Mouse (Mus musculus): Measurements from ENCODE around the gene Iyd.
"Not testable (repeated sequence)": the region's sequence is repeated elsewhere in the genome, so short reads cannot be mapped to it uniquely, and the experiment has no call there.

Gene Iyd

DNA sequence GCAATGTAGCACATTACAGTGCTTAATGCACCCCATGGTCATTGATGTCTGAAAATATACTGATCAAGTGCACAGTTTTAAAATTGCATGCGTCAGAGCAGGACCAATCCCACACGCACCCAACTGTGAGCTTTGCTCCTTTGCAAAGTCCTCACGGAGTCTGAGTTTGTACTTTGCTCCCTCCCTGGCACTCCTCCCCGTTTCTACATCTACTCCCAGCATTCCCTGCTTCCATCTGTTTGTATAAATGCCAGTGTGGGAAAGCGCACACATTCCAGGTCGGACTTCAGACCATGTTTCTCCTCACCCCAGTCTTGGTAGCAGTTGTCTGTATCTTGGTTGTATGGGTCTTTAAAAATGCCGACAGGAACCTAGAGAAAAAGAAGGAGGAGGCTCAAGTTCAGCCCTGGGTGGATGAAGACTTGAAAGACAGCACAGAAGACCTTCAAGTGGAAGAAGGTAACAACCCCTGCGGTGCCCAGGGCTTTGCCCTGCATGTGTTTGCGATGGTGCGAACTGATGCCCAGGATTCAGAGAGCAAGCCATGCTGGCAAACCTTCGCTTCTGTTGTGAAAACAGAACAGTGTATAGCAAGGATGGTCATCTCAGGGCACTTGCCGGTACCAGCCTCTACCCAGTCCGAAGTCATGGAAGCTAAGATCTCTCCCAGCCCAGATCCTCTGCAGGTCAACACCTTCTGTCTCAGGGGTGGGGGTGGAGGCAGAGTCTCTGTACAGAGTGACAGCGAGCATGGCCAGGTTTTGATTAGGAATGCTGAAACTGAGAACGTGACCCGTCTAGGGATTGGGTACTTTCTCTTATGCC lies at the start of gene Iyd:
Gene Iyd (plus strand): TSS at position 238 of the 825 bp plus-strand sequence.
- DNase-seq (ENCODE audit: low spot score in 2 of 2): no peak

DNA sequence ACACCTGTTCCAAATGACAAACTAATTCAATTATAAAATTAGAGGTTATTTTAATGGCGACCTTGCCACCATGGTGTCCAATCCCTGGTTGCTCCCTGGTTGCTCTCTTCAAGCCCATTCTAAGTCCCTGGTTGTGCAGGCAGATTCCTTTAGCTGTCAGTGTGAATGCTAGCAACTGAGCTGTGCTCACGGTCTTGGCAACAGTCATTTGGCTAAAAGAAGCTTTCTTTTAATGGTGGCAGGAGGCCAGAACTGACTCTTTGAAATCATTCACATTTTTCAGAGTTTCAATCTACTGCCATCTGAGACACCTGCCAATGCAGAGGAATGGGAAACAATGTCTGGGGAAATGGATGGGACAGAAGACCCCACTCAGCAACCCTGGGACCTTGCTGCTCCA lies 43.2 kb upstream of the Iyd start:
- DNase-seq (ENCODE audit: low spot score in 2 of 2): peak in 1 of 2 experiments; percentile 16

DNA sequence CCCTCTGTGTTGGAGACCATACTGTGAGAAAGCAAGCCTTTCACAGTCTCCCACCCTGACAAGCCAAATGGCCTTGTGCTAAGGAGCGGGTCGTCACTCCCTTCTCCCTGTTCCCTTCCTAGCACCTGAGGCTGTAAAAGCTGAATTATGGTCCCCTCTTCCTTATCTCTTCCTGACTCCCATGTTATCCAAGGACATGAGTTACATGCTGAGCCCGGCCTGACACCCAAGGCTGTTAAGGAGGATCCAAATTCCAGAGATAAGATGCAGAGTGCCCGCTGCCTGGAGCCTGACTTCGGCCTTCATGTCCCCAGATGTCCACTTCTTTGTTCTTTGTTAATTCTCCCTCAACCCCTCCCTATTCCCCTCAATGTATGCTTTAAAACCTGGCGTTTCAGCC lies 39.2 kb upstream of the Iyd start:
- DNase-seq (ENCODE audit: low spot score in 2 of 2): not testable (repeated sequence)

DNA sequence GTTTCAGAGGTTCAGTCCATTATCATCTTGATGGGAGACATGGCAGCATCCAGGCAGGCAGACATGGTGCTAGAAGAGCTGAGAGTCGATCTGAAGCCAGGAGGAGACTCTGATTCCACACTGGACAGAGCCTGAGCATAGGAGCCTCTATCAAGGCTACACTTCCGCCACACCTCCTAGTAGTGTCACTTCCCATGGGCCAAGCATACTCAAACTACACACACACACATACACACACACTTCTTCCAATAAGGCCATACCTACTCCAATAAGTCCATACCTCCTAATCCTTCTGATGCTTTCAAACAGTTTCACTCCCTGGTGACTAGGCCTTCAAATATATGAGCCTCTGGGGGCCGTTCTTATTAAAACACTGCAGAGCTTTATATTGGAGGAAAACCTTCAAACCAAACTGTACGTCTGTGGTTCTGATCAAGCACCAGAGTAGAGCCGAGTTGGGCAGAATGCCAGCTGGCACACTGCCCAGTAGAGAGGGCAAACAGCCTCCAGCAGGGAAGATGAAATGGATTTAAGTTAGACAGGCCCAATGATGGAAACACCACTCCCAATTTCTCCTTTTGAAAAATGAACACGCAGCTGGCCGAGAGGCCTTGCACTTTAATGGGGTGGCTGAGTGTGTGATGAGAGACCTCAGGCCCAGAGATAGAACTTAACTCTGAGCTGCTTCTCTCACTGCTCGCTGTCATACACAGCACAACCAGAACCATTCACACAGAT lies 32.4 kb upstream of the Iyd start:
- DNase-seq (ENCODE audit: low spot score in 2 of 2): peak in 1 of 2 experiments; percentile 49

DNA sequence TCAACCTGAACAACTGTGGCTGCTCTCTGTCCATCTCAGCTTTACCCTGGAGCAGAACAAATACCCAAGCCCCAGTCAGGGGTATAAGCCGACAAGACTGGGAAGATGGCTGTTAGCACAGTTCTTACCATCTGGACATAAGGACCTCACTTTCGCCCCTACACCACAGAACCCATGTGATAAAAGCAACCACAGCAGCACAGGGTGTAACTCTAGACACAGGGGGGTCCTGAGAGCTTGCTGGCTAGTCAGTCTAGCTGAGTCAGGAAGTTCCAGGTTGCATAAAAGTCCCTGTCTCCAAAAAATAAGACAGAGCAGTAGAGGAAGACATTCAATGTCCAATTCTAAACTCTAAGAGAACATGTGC lies 31.8 kb upstream of the Iyd start:
- DNase-seq (ENCODE audit: low spot score in 2 of 2): no peak

DNA sequence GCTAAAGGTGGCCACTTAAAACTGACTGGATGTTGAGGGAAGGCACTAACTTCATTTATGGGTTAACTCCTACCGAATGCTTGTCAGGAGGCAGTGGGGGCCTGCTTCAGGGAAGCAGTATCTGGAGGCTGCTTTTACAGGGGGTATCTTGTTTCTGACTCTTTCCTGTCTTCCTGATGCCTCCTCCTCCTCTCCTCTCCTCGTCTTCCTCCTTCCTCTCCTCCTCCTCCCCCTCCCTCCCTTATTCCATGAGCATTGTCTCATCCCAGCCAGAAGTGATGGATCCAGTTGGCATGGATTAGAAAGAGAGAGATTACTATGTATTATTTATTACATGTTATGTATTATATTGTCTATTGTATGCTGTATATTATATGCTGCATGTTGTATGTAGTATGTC lies 31.3 kb upstream of the Iyd start:
- DNase-seq (ENCODE audit: low spot score in 2 of 2): no peak

DNA sequence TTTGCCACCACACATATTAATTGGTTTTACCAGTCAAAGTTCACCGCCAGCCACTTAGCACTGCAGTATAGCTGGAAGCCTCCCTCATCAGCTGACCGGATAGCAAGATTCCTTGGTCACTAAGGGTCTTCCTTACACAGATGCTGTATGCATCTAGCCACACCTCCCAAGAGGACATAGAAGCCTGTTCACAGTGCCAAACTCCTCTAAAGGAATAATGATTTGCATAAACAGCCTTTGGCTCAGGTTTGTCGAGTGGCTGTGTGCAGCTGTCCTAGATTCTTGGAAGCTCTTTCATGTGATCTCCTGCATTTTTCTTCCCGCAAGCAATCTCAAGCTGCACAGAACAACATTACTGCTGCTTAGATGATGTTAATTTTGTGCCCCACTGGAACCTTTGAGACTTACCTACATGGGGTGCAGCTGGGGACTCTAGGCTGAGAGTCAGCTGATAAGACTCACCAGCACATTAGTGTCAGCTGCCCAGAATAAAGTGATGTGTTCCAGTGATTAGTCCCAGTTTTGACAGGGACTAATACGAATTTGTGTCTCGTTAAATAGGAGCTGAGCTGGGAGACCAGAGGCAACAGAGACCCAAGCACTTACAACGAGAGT lies 30.3 kb upstream of the Iyd start:
- no peak for DNase-seq (ENCODE audit: low spot score in 2 of 2)

DNA sequence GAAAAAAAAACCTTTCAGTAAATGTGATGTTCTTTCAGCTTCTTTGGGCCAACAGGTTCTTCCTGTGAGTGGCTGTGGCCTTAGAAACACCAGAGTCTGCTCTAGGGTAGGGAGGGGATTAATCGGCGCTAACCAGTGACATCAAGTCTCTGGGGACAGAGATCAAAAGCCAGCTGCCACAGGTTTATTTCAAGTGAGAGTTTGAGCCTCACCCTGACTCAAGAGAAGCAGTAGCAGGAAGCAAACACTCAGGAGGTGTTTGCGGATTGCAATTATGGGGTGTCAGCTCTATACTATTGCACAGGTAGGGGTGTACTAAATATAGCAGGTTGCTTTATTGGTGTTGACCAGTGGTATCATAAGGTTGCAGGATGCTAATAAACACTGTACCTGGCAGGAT lies 29.6 kb upstream of the Iyd start:
- DNase-seq (ENCODE audit: low spot score in 2 of 2): no peak

DNA sequence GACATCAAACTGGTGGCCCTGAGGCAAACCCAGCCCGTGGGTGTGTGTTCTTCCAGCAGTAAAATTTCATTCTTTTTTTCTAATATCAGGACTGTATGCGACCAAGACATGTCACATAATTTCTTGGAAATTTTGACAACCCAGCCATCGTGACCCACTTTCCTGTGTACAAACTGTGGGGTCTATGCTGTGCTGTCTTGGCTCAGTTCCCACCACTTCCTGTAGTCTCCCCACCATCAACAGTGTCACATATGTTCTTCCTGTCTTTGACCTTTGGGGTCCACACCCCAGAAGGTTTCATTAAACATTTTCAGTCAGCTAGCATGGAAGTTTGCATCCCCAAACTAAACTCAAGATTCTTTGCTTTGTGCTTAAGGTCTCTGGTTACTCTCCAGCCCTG lies 28.6 kb upstream of the Iyd start:
- no peak for DNase-seq (ENCODE audit: low spot score in 2 of 2)

DNA sequence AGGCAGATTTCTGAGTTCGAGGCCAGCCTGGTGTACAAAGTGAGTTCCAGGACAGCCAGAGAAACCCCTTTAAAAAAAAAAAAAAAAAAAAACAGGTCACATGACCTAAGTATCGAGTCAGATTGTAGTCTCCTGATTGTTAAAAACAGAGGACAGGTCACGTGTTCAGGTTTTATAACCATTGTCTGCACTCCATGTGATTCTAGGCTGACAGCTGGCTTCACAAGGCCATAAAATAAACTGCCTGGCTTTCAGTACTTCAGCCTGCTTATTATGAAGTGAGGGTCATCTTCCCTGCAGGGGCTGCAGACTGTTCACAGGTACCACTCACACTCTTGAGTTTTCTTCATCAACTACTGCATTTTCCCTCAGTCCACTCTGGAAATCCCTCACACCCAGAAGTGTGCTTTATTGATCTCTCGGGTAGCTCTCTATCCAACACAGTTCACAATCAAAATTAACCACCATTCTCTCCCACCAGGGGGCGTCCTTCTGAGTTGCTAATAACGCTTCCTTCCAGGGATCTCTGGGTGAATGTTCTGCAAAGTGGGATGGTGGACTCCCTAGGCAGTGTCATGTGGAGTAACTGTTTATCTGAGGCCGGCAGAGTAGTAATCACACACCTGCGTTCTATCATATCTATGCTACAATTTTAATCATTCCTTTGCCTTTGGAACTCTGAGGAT lies 27.3 kb upstream of the Iyd start:
- DNase-seq (ENCODE audit: low spot score in 2 of 2): no peak

DNA sequence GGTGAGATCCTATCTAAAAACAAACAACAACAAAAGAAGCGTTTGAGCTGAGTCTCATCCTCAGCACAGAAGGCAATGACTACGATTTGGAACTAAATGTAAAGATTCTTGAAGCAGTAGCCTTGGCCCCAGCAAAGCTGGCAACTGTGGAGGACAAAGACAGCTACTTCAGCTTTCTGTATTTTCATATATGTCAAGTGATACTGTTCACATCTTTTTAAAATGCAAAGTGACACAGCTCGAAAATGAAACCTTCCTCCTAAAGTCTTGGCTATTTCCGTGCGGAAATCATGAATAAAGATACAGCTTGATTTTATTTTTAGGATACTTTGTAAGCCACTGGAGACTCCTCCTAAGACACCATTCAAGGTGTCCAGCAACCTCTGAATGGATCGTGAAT lies 26.1 kb upstream of the Iyd start:
- DNase-seq (ENCODE audit: low spot score in 2 of 2): no peak

DNA sequence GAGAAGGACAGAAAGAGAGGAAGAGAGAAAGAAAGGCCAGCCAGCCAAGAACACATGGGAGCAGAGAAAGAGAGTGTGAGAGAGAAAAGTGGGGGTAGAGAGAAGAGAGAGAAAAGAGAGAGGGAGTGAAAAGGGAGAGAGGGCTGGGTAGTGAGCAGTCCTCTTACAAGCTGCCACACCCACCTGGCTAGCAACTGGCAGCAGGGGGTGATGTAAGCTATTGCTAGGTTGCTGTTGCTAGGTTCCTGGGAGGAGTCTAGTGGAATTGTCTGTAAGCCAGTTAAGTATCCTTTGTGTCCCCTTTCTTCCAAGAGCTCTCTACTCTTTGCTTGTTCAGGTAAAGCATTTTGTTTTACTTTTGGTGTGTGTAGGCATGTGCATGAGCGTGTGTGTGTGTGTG lies 25.4 kb upstream of the Iyd start:
- no peak for DNase-seq (ENCODE audit: low spot score in 2 of 2)

DNA sequence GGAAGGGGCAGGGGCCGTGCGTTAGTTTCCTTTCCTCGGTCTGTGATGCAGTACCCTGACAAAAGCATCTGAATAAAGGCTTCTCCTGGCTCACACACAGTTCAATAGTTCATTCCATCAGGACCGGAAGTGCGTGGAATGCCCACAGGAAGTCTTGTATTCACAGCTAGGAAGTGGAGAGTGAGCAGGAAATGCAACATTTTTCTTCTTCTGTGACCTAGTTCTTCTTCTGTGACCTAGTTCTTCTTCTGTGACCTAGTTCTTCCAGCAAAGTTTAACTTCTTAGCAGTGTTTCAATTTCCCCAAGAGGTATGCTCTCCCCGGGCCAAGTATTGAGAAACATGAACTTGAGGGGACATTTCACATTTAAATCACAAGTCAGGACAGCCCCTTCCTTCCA lies 23.6 kb upstream of the Iyd start:
- no peak for DNase-seq (ENCODE audit: low spot score in 2 of 2)

DNA sequence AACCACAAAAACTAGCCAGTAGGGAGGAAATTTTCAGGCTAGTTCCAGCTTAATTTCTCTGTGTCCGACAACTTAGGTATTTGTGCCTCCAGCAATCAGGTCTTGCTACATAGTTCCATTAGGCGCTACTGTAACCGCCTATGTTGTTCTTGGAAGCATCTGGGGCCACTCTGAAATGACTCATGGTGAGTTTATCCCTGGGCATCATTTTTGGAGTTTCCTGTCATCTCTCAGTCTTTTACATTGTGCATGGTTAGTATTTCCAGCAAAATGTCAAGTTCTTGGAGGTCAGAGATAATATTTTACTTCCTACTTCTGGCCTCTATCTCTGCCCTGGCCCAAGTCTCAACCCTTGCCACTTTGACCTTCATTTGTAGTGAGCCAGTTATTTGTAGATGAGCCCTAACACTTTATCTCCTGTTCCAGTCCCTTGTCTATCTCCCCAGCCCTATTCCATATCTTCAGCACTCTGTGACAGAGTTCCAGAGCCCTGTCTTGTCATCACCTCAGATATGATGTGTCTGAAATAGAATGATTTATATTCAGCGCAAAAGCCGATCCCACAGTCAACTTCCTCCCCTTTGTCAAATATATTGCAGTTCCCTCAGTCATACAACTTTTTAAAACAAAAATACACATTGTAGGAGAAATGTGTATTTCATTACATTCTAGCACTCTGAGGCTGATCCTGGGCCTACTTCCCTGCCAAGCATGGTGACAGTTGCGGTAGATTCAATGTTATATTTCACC lies 16.8 kb upstream of the Iyd start:
- DNase-seq (ENCODE audit: low spot score in 2 of 2): no peak

DNA sequence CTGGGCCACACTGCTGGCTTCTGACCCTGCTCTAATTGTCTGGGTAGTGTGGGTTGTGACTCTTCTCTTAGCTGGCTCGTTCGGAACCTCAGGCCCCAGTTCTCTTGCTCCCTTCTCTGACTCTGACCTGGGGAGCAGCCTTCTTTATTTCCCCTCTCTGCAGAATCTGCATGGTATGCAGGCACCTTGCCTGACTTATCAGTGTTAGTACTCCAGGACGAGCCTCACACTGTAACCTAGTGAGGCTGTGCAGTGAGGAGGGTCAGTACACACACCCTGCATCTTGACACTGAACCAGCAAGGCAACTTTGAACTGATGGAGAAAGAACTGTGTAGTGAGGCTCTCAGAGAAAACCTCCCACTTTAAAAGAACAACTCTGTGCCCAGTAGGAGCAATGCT lies 15.5 kb upstream of the Iyd start:
- no peak for DNase-seq (ENCODE audit: low spot score in 2 of 2)

DNA sequence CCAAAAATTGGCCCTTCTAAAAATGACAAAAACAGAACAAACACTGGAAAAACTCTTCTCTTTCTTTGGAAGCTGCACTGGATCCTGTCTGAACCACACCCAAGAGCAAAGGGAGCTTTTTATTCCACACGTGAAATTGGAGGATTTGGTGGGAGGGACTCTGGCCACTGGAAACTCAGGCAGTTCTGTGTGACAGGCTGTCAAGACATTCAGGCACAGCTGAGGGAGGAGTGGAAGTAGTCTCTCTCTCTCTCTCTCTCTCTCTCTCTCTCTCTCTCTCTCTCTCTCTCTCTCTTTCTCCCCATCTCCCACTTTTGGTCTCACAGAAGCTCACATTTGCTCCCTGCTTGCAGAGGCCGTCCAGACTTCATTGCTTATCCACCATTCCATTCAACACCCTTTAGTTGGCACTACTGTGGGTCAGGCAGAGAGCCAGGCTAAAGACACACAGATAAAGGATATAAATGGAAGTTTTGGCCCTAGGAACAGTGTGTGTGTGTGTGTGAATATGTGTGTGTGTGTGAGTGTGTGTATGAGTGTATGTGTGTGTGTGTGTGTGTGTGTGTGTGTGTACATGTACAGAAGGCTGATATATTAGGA lies 14.5 kb upstream of the Iyd start:
- DNase-seq (ENCODE audit: low spot score in 2 of 2): no peak

DNA sequence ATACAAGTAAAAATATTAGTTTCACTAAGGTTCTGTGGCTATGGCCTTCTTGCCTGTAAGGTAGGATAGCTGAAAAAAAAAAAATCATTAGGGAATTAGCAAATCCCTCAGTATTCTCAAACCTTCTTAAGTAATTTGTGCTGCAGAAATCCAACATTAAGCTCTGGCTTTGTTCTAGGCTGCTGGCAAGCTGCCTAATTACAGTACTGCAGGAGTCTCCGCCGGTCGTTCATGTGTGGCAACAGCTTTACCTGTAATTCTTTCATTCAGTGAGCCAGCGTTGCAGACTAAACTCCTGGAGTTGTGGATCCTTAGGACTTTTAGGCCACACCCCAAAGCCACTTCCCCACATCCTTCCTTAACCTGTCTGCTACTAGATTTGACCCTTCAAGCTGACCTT lies 10.2 kb upstream of the Iyd start:
- no peak for DNase-seq (ENCODE audit: low spot score in 2 of 2)

DNA sequence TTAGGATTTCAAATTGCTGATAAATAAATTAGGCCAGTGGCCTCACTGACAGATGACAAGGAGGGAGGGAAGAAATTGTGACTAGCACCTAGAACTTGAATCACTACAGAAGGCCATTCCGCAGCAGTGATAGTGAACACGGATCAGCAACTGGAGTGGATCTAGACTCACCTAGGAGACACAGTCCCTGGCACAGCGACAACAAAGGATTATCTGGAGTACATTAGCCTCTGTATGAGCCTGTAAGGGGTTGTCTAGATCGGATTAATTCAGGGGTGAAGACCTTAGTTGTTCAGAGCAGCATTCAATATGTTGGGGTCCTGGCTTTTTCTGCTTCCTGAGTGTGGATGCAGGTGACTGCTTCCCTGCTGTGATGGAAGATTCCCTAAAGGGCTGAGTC lies 9.4 kb upstream of the Iyd start:
- no peak for DNase-seq (ENCODE audit: low spot score in 2 of 2)

DNA sequence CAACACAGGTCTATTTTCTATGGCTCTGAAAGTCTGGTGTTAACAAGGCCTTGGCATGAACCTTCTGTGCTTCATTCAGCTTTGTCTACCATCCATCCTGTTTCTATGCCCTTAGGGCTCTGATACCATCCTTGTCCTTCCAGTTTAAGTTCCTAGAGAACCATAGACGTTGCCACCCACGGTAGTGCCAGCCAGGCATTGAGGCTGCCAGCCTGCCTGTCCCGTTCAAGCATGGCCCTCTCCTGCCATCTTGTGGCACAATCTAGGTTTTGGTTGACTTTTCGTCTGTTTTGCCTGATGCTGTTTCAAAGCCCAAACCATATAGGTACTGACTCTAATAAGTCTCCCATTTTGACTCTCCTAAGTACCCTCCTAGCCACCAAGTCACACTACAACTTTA lies 8.7 kb upstream of the Iyd start:
- peak in 1 of 2 experiments; percentile 88 for DNase-seq (ENCODE audit: low spot score in 2 of 2)

DNA sequence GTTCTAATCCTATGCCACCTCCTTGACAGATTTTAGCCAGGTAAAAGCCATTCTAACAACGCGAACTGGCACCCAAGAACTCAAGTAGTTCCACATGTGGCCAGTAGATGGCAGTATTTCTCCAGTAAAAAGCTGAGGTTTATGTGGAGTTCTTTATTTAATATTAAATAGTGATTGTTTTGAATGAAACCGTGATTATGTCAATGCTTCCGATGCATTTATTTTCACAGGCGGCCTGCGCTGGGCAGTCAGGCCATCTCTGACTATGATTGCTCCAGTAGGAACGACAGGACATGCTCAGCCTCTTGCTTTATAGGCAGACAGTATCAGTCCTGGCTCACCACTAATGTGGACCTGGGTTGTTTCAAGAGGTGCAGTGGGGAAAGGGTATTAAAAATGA lies 5.6 kb upstream of the Iyd start:
- DNase-seq (ENCODE audit: low spot score in 2 of 2): peak in 1 of 2 experiments; percentile 53

DNA sequence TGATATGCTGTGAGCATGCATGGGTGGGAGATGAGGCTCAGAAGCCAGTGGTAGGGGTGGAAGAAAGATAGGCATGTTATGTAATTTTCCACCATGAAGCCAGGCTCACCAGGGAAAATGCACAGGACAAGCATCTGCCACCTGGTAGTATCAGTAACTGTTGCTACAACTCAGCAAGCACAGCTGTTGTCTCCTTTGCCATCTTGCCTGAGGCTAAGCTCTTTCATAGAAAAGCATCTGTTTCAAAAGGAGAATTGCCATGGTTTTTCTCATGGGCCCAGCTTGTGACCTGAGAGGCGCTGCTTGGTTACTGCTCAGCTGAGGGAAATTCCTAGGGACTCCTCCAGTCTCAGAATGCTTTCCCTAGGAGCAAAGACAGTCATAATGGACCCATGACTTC lies 3.7 kb upstream of the Iyd start:
- DNase-seq (ENCODE audit: low spot score in 2 of 2): no peak
